Mouse (Mus musculus): Measurements from ENCODE around the gene Prcc. TPM values are rescaled to one million over a fixed set of nuclear protein-coding genes. Genes with fewer than 3 reads are reported as not detected.

Prcc gene
- 11.8 and 13.6 TPM in 2 replicates for polyA plus RNA-seq (2016; fragmentation: Nextera tagmentation; extraction: Ambion mirVana)

DNA sequence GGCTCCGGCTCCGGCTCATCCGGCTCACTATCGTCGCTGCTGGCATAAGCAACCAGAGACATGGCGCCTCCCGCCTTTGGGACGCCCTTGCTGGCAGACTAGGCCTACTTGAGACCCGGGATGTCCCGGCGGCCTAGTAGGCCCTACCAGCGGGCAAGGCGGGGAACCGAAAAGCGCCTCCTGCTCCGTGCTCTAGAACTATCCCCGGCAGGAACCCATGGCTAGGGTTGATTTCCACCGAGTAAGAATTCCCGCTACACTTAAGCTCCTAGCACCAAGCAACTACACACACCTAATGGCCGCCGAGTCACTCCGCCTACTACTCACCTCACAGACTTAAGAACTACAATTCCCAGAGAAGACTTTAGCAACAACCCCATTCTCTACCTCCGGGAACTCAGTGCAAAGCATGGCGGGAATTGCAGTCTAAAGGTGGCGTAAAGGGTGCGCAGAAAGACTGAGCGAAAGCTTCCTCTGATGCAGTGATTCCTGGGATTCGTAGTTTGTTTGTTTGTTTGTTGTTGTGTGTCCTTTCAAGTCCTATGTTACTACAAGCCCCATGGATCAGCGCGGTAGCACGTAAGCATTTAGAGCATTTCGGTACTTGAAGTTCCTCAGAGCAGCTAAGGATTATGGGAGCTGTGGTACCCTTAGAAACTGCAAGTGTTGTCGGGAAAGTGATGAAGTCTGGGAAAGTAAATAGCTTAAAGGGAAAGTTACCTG lies at the start of gene Prcc:
Gene Prcc (minus strand): TSS at position 328 of the 723 bp plus-strand sequence.
- Histone ChIP-seq H3K27ac (peak within 1 kb of the TSS; percentile 98), H3K36me3 (peaks cover 10% of the 10 kb centered on the region), H3K9me3 (no peaks in the 10 kb centered on the region), H3K27me3 (ENCODE audit: insufficient read depth, poor library complexity, severe bottlenecking) (no peaks in the 10 kb centered on the region), H3K4me1 (peaks cover 27% of the 10 kb centered on the region), H3K4me3 (peak within 1 kb of the TSS; percentile 88)
- peak; percentile 99 for DNase-seq (ENCODE audit: low spot score)
- under 1% methylated on average over 33 of the region's 33 CpGs for WGBS

DNA sequence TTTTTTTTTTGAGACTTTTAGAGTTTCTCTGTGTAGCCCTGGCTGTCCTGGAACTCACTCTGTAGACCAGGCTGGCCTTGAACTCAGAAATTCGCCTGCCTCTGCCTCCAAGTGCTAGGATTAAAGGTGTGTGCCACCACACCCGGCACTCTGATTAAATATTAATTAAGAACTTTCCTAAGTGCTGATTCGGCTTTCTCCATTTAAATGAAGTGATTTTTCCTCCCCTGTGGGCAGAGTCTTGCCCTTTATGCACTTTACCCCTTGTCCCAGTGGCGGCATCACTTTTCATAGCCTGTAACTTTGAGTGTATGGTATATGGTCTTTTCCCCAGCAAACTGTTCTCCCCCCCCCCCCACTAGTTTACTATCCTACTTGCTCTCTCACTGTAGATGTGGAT lies 49.8 kb upstream of the Prcc start:
- WGBS, result 81% methylated on average over 4 of the region's 4 CpGs
- Histone ChIP-seq H3K4me1 (peaks cover 20% of the 10 kb centered on the region), H3K4me3 (no peak overlapping the region), H3K36me3 (peaks cover 82% of the 10 kb centered on the region), H3K27me3 (ENCODE audit: insufficient read depth, poor library complexity, severe bottlenecking) (no peaks in the 10 kb centered on the region), H3K27ac (no peak overlapping the region), H3K9me3 (no peaks in the 10 kb centered on the region)
- no peak for DNase-seq (ENCODE audit: low spot score)

DNA sequence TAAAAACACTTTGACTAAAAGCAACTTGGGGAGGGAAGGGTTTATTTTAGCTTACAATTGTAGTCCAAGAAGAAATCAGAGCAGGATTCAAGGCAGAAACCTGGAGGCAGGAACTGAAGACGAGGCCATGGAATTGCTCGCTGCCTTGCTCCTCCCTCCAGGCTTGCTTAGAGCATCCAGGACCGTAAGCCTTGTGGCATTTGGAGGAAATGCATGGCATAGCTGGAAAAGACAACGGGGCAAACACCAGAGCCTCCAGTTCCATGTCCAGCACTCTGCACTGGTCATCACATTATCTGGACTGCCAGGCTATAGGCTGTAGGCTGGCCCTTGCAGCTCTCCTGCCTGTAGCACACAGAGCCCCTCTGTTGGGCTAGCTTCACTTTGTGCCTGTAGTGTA lies 49.1 kb upstream of the Prcc start:
- Histone ChIP-seq H3K27me3 (ENCODE audit: insufficient read depth, poor library complexity, severe bottlenecking) (no peaks in the 10 kb centered on the region), H3K36me3 (peaks cover 75% of the 10 kb centered on the region), H3K4me3 (no peak overlapping the region), H3K27ac (no peak overlapping the region), H3K4me1 (peaks cover 20% of the 10 kb centered on the region), H3K9me3 (no peaks in the 10 kb centered on the region)
- no peak for DNase-seq (ENCODE audit: low spot score)
- 77% methylated on average over 4 of the region's 4 CpGs for WGBS

DNA sequence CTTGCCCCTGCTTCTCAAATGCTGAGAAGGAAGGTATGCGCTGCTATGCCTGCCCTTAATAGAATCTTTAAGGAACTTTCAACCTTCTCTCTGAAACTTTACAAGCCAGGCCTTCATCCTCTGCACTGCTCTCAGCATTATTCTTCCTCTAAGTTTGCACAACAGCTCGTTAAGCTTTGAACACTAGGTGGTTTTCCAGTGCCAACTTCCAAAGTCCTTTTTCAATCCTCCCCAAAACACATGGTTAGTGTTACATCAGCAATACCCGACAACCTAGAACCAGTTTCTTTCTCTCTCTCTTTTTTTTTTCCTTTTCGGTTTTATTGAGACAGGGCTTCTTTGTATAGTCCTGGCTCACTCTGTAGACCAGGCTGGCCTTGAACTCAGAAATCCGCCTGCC lies 48.6 kb upstream of the Prcc start:
- Histone ChIP-seq H3K4me1 (peaks cover 24% of the 10 kb centered on the region), H3K4me3 (no peak overlapping the region), H3K9me3 (no peaks in the 10 kb centered on the region), H3K27me3 (ENCODE audit: insufficient read depth, poor library complexity, severe bottlenecking) (no peaks in the 10 kb centered on the region), H3K36me3 (peaks cover 70% of the 10 kb centered on the region), H3K27ac (no peak overlapping the region)
- no peak for DNase-seq (ENCODE audit: low spot score)
- 87% methylated on average over 5 of the region's 5 CpGs for WGBS

DNA sequence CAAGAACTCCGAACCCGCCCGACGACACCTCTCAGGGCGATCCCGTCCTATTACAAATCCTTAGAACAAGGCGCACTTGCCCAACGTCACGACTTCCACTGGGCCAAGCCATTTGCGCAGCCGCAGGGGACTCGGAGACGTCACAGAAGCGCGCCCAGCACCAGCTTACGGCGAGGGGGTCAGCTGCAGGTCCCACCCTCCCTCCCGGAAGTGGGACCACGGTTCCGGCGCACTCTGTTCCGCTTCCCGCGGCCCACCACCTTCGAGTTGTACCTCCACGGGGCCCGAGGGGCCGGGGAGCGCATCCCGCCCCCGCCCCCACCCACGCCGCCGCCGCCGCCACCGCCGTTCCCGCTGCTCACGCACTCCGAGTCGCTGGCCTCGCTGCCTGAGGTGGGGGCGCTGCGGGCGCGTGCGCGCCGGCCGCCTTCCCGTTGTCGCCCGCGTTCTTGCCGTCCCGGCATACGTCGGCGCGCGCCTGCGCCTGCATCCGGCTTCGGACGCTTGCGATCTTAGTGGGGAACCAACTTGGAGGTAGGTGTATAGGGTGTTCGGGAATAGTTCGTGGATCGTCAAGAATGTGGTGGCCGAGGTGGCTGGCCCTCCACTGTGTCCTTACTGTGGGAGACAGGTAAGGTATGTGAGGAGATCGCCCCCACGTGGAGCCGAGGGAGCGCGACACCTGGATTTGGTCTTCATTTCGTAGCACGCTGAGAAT lies 44.8 kb upstream of the Prcc start, which contains the start of the genes Isg20l2 and Rrnad1:
Gene Isg20l2 (plus strand): TSS at position 237 of the 718 bp plus-strand sequence.
Gene Rrnad1 (minus strand): TSS at position 640 of the 718 bp plus-strand sequence.
- H3K36me3 ChIP-seq, result peaks cover 66% of the 10 kb centered on the region
- DNase-seq (ENCODE audit: low spot score), result peak; percentile 99
- H3K4me1 ChIP-seq, result peaks cover 19% of the 10 kb centered on the region
- no peaks in the 10 kb centered on the region for H3K9me3 ChIP-seq
- H3K4me3 ChIP-seq, result peak within 1 kb of the TSS; percentile 89
- H3K27me3 ChIP-seq (ENCODE audit: insufficient read depth, poor library complexity, severe bottlenecking), result no peaks in the 10 kb centered on the region
- H3K27ac ChIP-seq, result peak within 1 kb of the TSS; percentile 98
- WGBS, result under 1% methylated on average over 74 of the region's 78 CpGs

DNA sequence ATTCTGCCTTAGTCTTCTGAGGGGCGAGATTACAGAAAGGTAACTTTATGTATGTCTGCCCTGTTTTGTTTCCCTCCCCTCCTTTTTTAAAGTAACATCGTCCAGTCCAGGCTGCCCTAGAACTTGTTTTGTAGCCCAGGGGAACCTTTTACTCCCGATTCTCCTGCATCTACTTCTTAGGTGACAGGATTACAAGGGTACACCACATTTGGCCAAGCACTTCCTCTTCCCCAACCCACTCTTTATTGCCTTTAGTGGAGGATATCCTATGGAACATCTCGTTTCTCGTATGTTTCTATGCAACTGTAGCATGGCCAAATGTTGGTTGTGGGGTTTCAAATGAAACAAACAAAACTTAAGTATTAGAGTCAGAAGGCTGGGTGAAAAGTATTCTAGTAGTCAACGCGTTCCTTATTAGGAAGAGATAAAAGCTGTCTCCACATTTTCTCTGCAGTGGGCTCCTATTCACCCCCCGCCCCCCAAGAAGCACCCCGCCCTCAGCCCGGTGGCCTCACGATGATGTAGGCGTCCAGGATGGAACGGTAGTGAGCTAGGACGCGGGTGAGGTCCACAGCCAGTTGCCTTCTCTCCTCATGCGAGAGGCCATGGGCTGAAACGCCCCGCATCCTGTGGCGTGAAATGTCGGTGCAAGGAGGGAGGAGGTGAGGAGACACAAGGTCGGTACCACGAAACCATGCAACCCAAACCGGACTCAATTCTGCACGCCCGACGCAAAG lies 44.1 kb upstream of the Prcc start:
- WGBS, result 6% methylated on average over 26 of the region's 26 CpGs
- no peaks in the 10 kb centered on the region for H3K9me3 ChIP-seq
- H3K27me3 ChIP-seq (ENCODE audit: insufficient read depth, poor library complexity, severe bottlenecking), result no peaks in the 10 kb centered on the region
- peak overlapping the region; percentile 98 for H3K27ac ChIP-seq
- DNase-seq (ENCODE audit: low spot score), result no peak
- H3K4me3 ChIP-seq, result peak overlapping the region; percentile 89
- peaks cover 67% of the 10 kb centered on the region for H3K36me3 ChIP-seq
- H3K4me1 ChIP-seq, result peaks cover 19% of the 10 kb centered on the region

DNA sequence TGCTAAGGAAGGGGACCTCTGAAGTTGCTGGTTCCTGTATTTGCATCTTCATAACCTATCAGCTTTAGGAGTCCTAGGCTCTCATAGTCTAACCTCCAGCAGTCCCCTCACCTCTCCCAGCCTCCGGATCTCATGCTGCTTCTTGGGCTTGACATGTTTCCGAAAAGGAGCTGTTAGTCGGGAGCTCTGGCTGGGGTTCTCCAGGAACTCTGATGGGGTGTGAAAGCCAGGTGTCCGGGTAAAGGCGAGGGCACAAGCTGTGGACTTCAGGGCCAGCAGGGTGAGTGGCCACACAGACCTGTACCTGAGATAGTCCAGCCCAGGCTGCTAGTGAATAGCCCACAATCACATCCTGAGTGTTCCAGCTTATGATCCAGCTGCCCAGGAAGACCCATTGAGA lies 42.0 kb upstream of the Prcc start:
- Histone ChIP-seq H3K27ac (no peak overlapping the region), H3K4me1 (peaks cover 19% of the 10 kb centered on the region), H3K36me3 (peaks cover 70% of the 10 kb centered on the region), H3K9me3 (no peaks in the 10 kb centered on the region), H3K27me3 (ENCODE audit: insufficient read depth, poor library complexity, severe bottlenecking) (no peaks in the 10 kb centered on the region), H3K4me3 (no peak overlapping the region)
- no peak for DNase-seq (ENCODE audit: low spot score)
- WGBS, result 94% methylated on average over 5 of the region's 5 CpGs

DNA sequence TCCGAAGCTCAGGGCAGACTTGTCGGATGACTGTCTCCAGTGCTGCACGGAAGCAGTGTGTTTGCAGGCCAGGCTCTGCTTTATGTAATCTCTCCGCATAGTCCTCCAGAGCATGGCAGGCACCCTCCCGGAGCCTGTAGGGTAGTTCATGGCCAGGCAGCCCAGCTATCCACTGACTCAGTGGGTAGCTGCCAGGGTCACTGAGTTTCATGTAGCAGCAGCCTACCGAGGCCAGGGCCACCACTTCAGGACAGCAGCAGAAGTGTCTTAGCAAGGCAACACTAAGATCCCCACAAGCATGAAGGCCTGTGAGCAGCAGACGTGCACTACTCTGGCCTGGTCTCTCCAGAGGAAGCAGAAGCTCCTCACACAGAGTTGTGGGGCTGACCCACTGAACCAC lies 39.6 kb upstream of the Prcc start:
- H3K27ac ChIP-seq, result no peak overlapping the region
- DNase-seq (ENCODE audit: low spot score), result no peak
- peaks cover 14% of the 10 kb centered on the region for H3K4me1 ChIP-seq
- WGBS, result 87% methylated on average over 7 of the region's 7 CpGs
- H3K4me3 ChIP-seq, result no peak overlapping the region
- peaks cover 64% of the 10 kb centered on the region for H3K36me3 ChIP-seq
- no peaks in the 10 kb centered on the region for H3K9me3 ChIP-seq
- no peaks in the 10 kb centered on the region for H3K27me3 ChIP-seq (ENCODE audit: insufficient read depth, poor library complexity, severe bottlenecking)

DNA sequence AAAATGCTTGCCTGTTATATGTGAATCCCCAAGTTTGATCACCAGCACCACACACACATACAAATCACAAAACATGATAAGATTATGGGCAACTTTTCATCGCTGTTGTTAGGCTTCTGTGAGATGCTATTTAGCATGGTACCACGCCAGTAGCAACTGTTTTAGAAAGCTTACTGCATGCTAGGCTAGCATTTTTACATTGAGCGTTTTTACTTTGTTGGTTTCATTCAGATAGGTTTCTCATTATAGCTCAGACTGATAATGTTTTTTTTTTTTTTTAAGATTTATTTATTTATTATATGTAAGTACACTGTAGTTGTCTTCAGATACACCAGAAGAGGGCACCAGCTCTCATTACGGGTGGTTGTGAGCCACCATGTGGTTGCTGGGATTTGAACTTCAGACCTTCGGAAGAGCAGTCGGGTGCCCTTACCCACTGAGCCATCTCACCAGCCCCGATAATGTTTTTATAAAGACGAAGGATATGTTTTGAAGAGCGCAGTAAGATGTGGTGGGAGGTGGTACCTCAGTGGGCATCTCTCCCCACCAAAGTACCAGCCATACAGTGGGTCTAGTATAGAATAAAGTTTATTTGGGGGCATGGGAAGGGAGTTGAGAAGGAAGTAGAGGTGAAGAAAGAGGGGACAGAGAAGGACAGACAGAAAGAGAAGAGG lies 35.0 kb upstream of the Prcc start:
- no peak for DNase-seq (ENCODE audit: low spot score)
- Histone ChIP-seq H3K9me3 (no peaks in the 10 kb centered on the region), H3K27me3 (ENCODE audit: insufficient read depth, poor library complexity, severe bottlenecking) (no peaks in the 10 kb centered on the region), H3K4me3 (peak overlapping the region; percentile 77), H3K27ac (peak overlapping the region; percentile 89; the same call in 1 of the 2 replicates), H3K4me1 (peaks cover 9% of the 10 kb centered on the region; the same call in 1 of the 2 replicates), H3K36me3 (peaks cover 62% of the 10 kb centered on the region)
- WGBS, result 59% methylated on average over 9 of the region's 9 CpGs

DNA sequence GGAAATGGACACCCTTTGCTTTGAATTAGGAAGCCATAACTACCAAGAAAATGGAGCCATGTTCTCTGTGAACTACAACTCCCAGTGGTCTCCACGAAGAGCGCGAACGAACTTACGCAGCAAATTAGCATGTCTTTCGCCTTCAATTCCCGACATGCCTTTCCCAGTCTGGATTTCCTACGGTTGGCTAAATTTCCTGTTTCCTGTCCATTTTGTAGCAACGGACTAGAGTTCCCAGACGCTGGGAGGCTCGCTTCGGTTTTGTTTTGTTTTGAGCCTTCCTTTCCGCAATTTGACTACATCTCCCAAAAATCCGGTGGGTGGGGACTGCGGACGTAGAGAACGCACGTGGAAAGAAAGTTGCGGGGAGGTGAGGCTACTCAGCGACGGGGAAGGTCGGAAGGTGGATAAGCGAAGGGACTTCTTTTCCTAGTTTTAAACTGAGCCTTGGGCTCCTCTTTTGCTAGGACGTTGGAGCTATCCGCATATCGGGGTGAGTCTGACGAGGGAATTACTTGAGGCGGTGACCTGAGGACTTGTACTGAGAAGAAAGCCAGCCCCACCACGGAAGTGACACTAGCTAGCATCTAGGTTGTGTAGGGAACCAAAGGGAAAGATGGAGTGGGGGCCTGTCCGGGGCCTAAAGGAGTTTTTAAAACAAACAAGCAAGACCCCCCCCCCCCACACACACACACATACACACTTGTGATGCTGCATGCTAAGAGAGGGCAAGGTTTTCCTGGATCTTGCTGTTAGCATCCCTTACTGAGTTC lies 34.1 kb upstream of the Prcc start, which contains the start of gene Mrpl24:
Gene Mrpl24 (plus strand): TSS at position 171 of the 773 bp plus-strand sequence.
- H3K9me3 ChIP-seq, result no peaks in the 10 kb centered on the region
- DNase-seq (ENCODE audit: low spot score), result peak; percentile 95
- under 1% methylated on average over 30 of the region's 30 CpGs for WGBS
- H3K27ac ChIP-seq, result peak within 1 kb of the TSS; percentile 89
- H3K4me1 ChIP-seq, result peaks cover 9% of the 10 kb centered on the region; the same call in 1 of the 2 replicates
- H3K36me3 ChIP-seq, result peaks cover 62% of the 10 kb centered on the region
- H3K4me3 ChIP-seq, result peak within 1 kb of the TSS; percentile 77
- H3K27me3 ChIP-seq (ENCODE audit: insufficient read depth, poor library complexity, severe bottlenecking), result no peaks in the 10 kb centered on the region

DNA sequence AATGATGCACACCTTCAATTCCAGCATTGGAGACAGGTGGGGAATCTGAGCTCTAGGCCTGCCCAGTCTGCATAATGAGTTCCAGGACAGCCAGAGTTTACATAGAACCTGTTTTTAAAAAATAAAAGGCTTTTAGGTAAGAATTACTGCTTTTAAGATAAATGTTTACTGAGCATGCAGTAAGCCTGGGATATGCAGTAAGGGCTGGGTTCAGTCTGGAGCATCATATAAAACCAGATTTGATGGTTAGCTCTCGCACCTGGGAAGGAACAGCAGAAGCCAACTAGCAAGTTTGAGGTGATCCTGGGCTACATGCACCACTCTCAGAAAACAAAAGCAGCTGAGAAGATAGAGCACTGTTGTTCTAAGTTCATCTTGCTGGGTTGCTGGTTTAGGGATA lies 33.1 kb upstream of the Prcc start:
- no peak for DNase-seq (ENCODE audit: low spot score)
- Histone ChIP-seq H3K4me1 (peaks cover 9% of the 10 kb centered on the region; the same call in 1 of the 2 replicates), H3K4me3 (0 out of 2 replicates have a peak overlapping the region, but pooled peaks have one; percentile 77), H3K27ac (peak overlapping the region; percentile 67; the same call in 1 of the 2 replicates), H3K27me3 (ENCODE audit: insufficient read depth, poor library complexity, severe bottlenecking) (no peaks in the 10 kb centered on the region), H3K36me3 (peaks cover 62% of the 10 kb centered on the region), H3K9me3 (no peaks in the 10 kb centered on the region)
- 84% methylated on average over 1 of the region's 1 CpGs for WGBS
